Mouse (Mus musculus): ENCODE measurements around the gene Gm15517.

Gm15517 gene

GRCm38 (mm10) chr7:44306516-44307240, 45.4 kb downstream of the Gm15517 start, which contains the start of gene Clec11a:
TSS of gene Clec11a (minus strand) at chr7:44306902.
- in situ Hi-C loops (cut with MboI, MseI), result loop anchor here in 1 of 2 experiments (10.0 kb wide), 1 partner anchor 722 kb away; no protein-coding TSS in a partner anchor

- in situ Hi-C loops (cut with MboI, MseI), result loop anchor here in 1 of 2 experiments (10.0 kb wide), 1 partner anchor 723 kb away; no protein-coding TSS in a partner anchor
Observed at GRCm38 (mm10) chr7:44307261-44308020, 46.2 kb downstream of the Gm15517 start.

- in situ Hi-C loops (cut with MboI, MseI), result loop anchor here in 1 of 2 experiments (5.0 to 10.0 kb wide), 2 partner anchors 47 to 725 kb away; partner anchors contain the start of gene Gm15517
Observed at GRCm38 (mm10) chr7:44309475-44310284, 48.4 kb downstream of the Gm15517 start, which contains the start of gene Shank1. TSS of gene Shank1 (plus strand) at chr7:44310253.

- in situ Hi-C loops (cut with MboI, MseI), result loop anchor here in 1 of 2 experiments (5.0 kb wide), 1 partner anchor 48 kb away; the partner anchor contains the start of gene Gm15517
Observed at GRCm38 (mm10) chr7:44310285-44310877, 49.1 kb downstream of the Gm15517 start.

GRCm38 (mm10) chr7:44310878-44311712, 49.8 kb downstream of the Gm15517 start:
- in situ Hi-C loops (cut with MboI, MseI), result loop anchor here in 1 of 2 experiments (5.0 kb wide), 1 partner anchor 49 kb away; the partner anchor contains the start of gene Gm15517

All from T-helper 17 cell (primary cell).